Mouse (Mus musculus): ENCODE measurements at regions not wholly inside any gene's neighbourhood (a gene's known extent, or its start where the extent isn't known, plus 50 kb on each side); places are given as distances from the start of the nearest gene placed in this dataset.

- TF ChIP-seq POLR2A (IDR thresholded peaks at IDR 0.05; ENCODE audit: low read depth, low read length): no peak
- TF ChIP-seq CTCF (IDR thresholded peaks at IDR 0.05; ENCODE audit: borderline replicate concordance, insufficient read depth, low read length): no peak
- Histone ChIP-seq H3K4me3 (ENCODE audit: insufficient read depth, low read length) (no peak overlapping the region), H3K27ac (ENCODE audit: insufficient read depth, low read length) (no peak overlapping the region), H3K4me1 (ENCODE audit: control insufficient read depth, insufficient read depth, low read length) (no peaks in the 10 kb centered on the region)
These were observed 61.3 kb upstream of the Cyp1b1 start for GRCm38 (mm10) chr17:79776177-79776576.

- Histone ChIP-seq H3K27ac (ENCODE audit: insufficient read depth, low read length) (no peak overlapping the region), H3K4me3 (ENCODE audit: insufficient read depth, low read length) (no peak overlapping the region), H3K4me1 (ENCODE audit: control insufficient read depth, insufficient read depth, low read length) (no peaks in the 10 kb centered on the region)
- TF ChIP-seq CTCF (IDR thresholded peaks at IDR 0.05; ENCODE audit: borderline replicate concordance, insufficient read depth, low read length): no peak
- TF ChIP-seq POLR2A (IDR thresholded peaks at IDR 0.05; ENCODE audit: low read depth, low read length): no peak
These were observed 60.4 kb upstream of the Cyp1b1 start for GRCm38 (mm10) chr17:79775216-79775615.

- H3K4me3 ChIP-seq (ENCODE audit: insufficient read depth, low read length): no peak overlapping the region
- TF ChIP-seq CTCF (IDR thresholded peaks at IDR 0.05; ENCODE audit: borderline replicate concordance, insufficient read depth, low read length) (no peak), POLR2A (IDR thresholded peaks at IDR 0.05; ENCODE audit: low read depth, low read length) (no peak)
- peaks cover 2% of the 10 kb centered on the region for H3K4me1 ChIP-seq (ENCODE audit: control insufficient read depth, insufficient read depth, low read length)
- H3K27ac ChIP-seq (ENCODE audit: insufficient read depth, low read length): 0 out of 2 replicates have a peak overlapping the region, but pooled peaks have one; percentile 22
These were observed 59.4 kb upstream of the Cyp1b1 start for GRCm38 (mm10) chr17:79774291-79774690.

DNA sequence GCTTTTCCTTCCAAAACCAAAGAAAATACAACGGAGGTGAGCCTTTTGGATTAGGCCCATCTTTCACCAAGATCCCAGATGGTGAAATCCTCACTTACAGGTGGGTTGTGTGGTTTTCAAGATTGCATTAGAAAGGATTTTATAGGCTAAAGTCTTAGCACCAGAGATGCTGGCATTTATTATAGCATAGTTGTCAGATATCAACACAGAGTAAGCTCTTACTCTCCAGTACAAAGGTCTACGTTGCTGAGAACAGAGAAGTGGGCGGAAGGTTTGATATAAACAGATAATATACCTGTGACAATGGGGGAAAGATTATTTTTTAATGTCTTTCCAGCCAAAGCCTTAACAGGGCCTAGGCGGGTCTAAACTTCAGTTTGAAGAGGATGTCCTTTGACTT, 57.4 kb upstream of the Cyp1b1 start:
- TF ChIP-seq POLR2A (IDR thresholded peaks at IDR 0.05; ENCODE audit: low read depth, low read length) (no peak), CTCF (IDR thresholded peaks at IDR 0.05; ENCODE audit: borderline replicate concordance, insufficient read depth, low read length) (no peak)
- Histone ChIP-seq H3K4me1 (ENCODE audit: control insufficient read depth, insufficient read depth, low read length) (peaks cover 2% of the 10 kb centered on the region), H3K4me3 (ENCODE audit: insufficient read depth, low read length) (no peak overlapping the region), H3K27ac (ENCODE audit: insufficient read depth, low read length) (no peak overlapping the region)

GRCm38 (mm10) chr17:79771727-79772126, 56.9 kb upstream of the Cyp1b1 start:
- no peak overlapping the region for H3K4me3 ChIP-seq (ENCODE audit: insufficient read depth, low read length)
- no peak overlapping the region for H3K27ac ChIP-seq (ENCODE audit: insufficient read depth, low read length)
- H3K4me1 ChIP-seq (ENCODE audit: control insufficient read depth, insufficient read depth, low read length): peaks cover 2% of the 10 kb centered on the region
- TF ChIP-seq CTCF (IDR thresholded peaks at IDR 0.05; ENCODE audit: borderline replicate concordance, insufficient read depth, low read length) (no peak), POLR2A (IDR thresholded peaks at IDR 0.05; ENCODE audit: low read depth, low read length) (no peak)

DNA sequence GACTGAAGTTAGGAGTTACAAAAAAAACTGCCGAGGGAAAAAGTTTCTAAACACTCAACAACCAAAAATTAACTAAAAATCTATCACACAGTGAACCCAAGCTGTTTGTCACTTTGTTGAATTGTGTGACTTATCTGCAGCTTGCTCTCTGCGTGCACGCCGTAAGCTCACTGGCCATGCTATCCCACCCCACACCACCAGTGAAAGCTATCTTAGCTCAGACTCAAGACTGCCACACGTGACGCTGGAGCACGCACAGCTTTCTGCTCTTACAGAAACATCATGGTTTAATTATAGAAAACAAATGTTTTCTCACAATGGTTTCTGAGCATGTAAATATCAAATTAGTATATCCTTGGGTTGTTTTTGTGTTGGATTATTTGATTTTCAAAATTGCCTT, 56.0 kb upstream of the Cyp1b1 start:
- TF ChIP-seq POLR2A (IDR thresholded peaks at IDR 0.05; ENCODE audit: low read depth, low read length) (no peak), CTCF (IDR thresholded peaks at IDR 0.05; ENCODE audit: borderline replicate concordance, insufficient read depth, low read length) (no peak)
- H3K4me3 ChIP-seq (ENCODE audit: insufficient read depth, low read length): no peak overlapping the region
- H3K4me1 ChIP-seq (ENCODE audit: control insufficient read depth, insufficient read depth, low read length): peaks cover 2% of the 10 kb centered on the region

GRCm38 (mm10) chr17:79769824-79770223, 55.0 kb upstream of the Cyp1b1 start:
- Histone ChIP-seq H3K4me3 (ENCODE audit: insufficient read depth, low read length) (no peak overlapping the region), H3K4me1 (ENCODE audit: control insufficient read depth, insufficient read depth, low read length) (peaks cover 2% of the 10 kb centered on the region)

More for the DNA sequence above, 56.0 kb upstream of the Cyp1b1 start:
- no peak overlapping the region for H3K27ac ChIP-seq (ENCODE audit: insufficient read depth, low read length)

DNA sequence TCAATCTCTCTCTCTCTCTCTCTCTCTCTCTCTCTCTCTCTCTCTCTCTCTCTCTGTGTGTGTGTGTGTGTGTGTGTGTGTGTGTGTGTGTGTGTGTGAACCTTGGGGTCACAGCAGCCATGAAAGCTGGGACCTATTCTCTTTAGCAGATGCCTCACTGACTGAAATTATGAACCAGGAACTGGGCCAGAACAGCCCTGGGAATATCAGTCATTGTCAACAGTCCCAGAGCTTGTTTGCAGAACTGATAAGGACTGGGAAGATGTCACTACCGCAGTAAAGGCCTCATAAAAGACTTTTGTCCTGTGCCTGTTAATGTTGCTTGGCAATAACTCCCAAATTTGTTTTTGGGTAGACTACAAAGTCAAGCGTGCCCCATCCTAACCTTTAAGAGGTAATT, 53.2 kb upstream of the Cyp1b1 start:
- no peak overlapping the region for H3K4me3 ChIP-seq (ENCODE audit: insufficient read depth, low read length)
- peaks cover 2% of the 10 kb centered on the region for H3K4me1 ChIP-seq (ENCODE audit: control insufficient read depth, insufficient read depth, low read length)
- no peak overlapping the region for H3K27ac ChIP-seq (ENCODE audit: insufficient read depth, low read length)
- TF ChIP-seq POLR2A (IDR thresholded peaks at IDR 0.05; ENCODE audit: low read depth, low read length) (no peak), CTCF (IDR thresholded peaks at IDR 0.05; ENCODE audit: borderline replicate concordance, insufficient read depth, low read length) (no peak)

More at GRCm38 (mm10) chr17:79769824-79770223, 55.0 kb upstream of the Cyp1b1 start:
- TF ChIP-seq POLR2A (IDR thresholded peaks at IDR 0.05; ENCODE audit: low read depth, low read length): no peak
- no peak for TF ChIP-seq CTCF (IDR thresholded peaks at IDR 0.05; ENCODE audit: borderline replicate concordance, insufficient read depth, low read length)
- H3K27ac ChIP-seq (ENCODE audit: insufficient read depth, low read length): peak overlapping the region; percentile 19; the same call in 1 of the 2 replicates

DNA sequence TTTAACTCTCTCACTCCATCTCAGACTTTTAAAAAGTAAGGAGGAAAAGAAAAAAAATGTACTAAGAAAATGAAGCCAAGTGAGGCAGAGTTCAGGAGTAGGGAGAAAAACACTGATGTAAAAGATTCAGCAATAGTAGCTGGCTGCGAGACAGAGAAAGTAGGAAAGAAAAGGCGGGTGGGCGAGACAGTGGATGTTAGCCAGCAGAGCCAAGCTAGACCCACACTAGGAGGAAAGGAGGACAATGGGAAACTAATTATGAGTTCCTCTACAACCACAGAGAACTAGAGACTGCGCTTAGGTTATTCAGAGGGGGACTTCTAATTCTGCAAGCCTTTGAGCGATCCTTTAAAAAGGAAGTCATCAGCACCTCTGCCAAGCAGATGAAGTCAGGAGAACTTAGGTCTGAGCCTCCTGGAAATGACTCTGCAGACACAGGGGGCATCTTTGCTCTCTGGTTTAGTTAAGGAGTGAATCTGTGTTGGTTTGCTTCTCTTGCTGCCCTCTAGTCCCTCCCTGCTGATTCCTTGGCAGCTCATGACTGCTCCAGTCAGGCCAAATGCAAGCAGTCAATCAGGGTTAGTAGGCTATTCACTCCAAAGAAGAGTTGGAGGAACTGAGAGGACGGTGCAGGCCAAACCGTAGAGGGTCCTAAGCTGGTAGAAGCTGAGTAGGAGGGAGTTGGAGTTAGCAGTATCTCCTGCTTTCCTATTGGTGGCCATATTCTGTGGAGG, 50.4 kb upstream of the Cyp1b1 start:
- no peak for TF ChIP-seq CTCF (IDR thresholded peaks at IDR 0.05; ENCODE audit: borderline replicate concordance, insufficient read depth, low read length)
- no peak for TF ChIP-seq POLR2A (IDR thresholded peaks at IDR 0.05; ENCODE audit: low read depth, low read length)
- no peak overlapping the region for H3K4me3 ChIP-seq (ENCODE audit: insufficient read depth, low read length)
- H3K27ac ChIP-seq (ENCODE audit: insufficient read depth, low read length): peak overlapping the region; percentile 14; the same call in 1 of the 2 replicates

More for the DNA sequence above, 50.4 kb upstream of the Cyp1b1 start:
- H3K4me1 ChIP-seq (ENCODE audit: control insufficient read depth, insufficient read depth, low read length): peaks cover 2% of the 10 kb centered on the region
